Mouse (Mus musculus) lung, adult 2 months (tissue): ENCODE results near the gene Dock1. TPM values are rescaled to one million over a fixed set of nuclear protein-coding genes. Genes with fewer than 3 reads are reported as not detected.

Experiments used
- DNase-seq: peaks from one replicate; pipeline ENCODE4 v3.0.0; 2022
- H3K4me1 ChIP-seq: fragments of 200-500 bp; 2 replicates; pipeline ENCODE4 v1.6.1; 2011; ENCODE audit warnings: low read length; ENCODE audit not compliant: control insufficient read depth, insufficient read depth
- H3K4me3 ChIP-seq: fragments of 200-500 bp; replicated peaks from 2 replicates; pipeline ENCODE3; 2011; ENCODE audit warnings: low read depth, mild to moderate bottlenecking, control low read depth, low read length; ENCODE audit errors: extremely low read depth
- CTCF ChIP-seq: fragments of 200-500 bp; IDR thresholded peaks from 2 replicates; pipeline ENCODE4 v1.5.1; 2011; ENCODE audit warnings: mild to moderate bottlenecking, low read length, control low read depth; ENCODE audit not compliant: insufficient read depth
- POLR2A ChIP-seq: fragments of 200-500 bp; IDR thresholded peaks from 2 replicates; pipeline ENCODE4 v1.6.1; 2011; ENCODE audit warnings: low read depth, mild to moderate bottlenecking, control low read depth, low read length, borderline replicate concordance; ENCODE audit errors: extremely low read depth
- WGBS: fragments of 180-500 bp; shearing (Covaris S2); methylation state at CpG from one replicate; pipeline ENCODE4 v1.1.7; 2018; 5-methylcytosine and 5-hydroxymethylcytosine counted together
- polyA plus RNA-seq: library from polyadenylated mRNA; depleted of rRNA; stranded (reverse); fragments of >200 nt; gene quantifications from 2 replicates; pipeline ENCODE4 v1.2.3, GENCODE M21; 2012

Gene Dock1
- polyA plus RNA-seq, 1 experiment = 18.7 TPM

GRCm38 (mm10) chr7:135017531-135017930 lies 347.1 kb downstream of the Dock1 start:
- no peak overlapping the region for H3K4me3 ChIP-seq
- no peak for TF ChIP-seq POLR2A
- TF ChIP-seq CTCF = no peak
- WGBS = 71% methylated on average over 1 of the region's 1 CpGs
- H3K4me1 ChIP-seq = no peaks in the 10 kb centered on the region; the same call in 1 of the 2 replicates
- DNase-seq = no peak

- DNase-seq = no peak
- no peak for TF ChIP-seq POLR2A
- no peak for TF ChIP-seq CTCF
- WGBS = 79% methylated on average over 7 of the region's 7 CpGs
- Histone ChIP-seq H3K4me1 (no peaks in the 10 kb centered on the region; the same call in 1 of the 2 replicates), H3K4me3 (no peak overlapping the region)
These were observed 350.3 kb downstream of the Dock1 start for GRCm38 (mm10) chr7:135020762-135021161.

GRCm38 (mm10) chr7:135021544-135022100 lies 351.2 kb downstream of the Dock1 start:
- 75% methylated on average over 9 of the region's 9 CpGs for WGBS
- Histone ChIP-seq H3K4me1 (no peaks in the 10 kb centered on the region; the same call in 1 of the 2 replicates), H3K4me3 (no peak overlapping the region)
- no peak for DNase-seq
- TF ChIP-seq CTCF = no peak
- TF ChIP-seq POLR2A = no peak

- WGBS = 63% methylated on average over 5 of the region's 5 CpGs
- no peak for DNase-seq
- no peak for TF ChIP-seq CTCF
- no peak for TF ChIP-seq POLR2A
- Histone ChIP-seq H3K4me3 (no peak overlapping the region), H3K4me1 (peaks cover 3% of the 10 kb centered on the region; the same call in 1 of the 2 replicates)
These were observed 354.1 kb downstream of the Dock1 start for GRCm38 (mm10) chr7:135024531-135024930.

- H3K4me3 ChIP-seq = no peak overlapping the region
- peaks cover 3% of the 10 kb centered on the region; the same call in 1 of the 2 replicates for H3K4me1 ChIP-seq
- DNase-seq = no peak
- WGBS = 95% methylated on average over 2 of the region's 2 CpGs
- TF ChIP-seq POLR2A (no peak), CTCF (no peak)
These were observed 358.3 kb downstream of the Dock1 start for GRCm38 (mm10) chr7:135028716-135029115.

- H3K4me3 ChIP-seq = no peak overlapping the region
- TF ChIP-seq POLR2A = no peak
- no peak for TF ChIP-seq CTCF
- 39% methylated on average over 3 of the region's 3 CpGs for WGBS
- H3K4me1 ChIP-seq = peaks cover 3% of the 10 kb centered on the region; the same call in 1 of the 2 replicates
- no peak for DNase-seq
These were observed 358.7 kb downstream of the Dock1 start for GRCm38 (mm10) chr7:135029136-135029535.

GRCm38 (mm10) chr7:135031466-135031865 lies 361.0 kb downstream of the Dock1 start:
- 66% methylated on average over 3 of the region's 3 CpGs for WGBS
- DNase-seq = no peak
- peaks cover 3% of the 10 kb centered on the region; the same call in 1 of the 2 replicates for H3K4me1 ChIP-seq
- H3K4me3 ChIP-seq = no peak overlapping the region
- TF ChIP-seq CTCF (no peak), POLR2A (no peak)

- TF ChIP-seq CTCF (no peak), POLR2A (no peak)
- WGBS = 83% methylated on average over 5 of the region's 5 CpGs
- no peak for DNase-seq
These were observed 364.4 kb downstream of the Dock1 start for GRCm38 (mm10) chr7:135034811-135035210.

GRCm38 (mm10) chr7:135035651-135036050 lies 365.2 kb downstream of the Dock1 start:
- H3K4me1 ChIP-seq = no peaks in the 10 kb centered on the region
- no peak overlapping the region for H3K4me3 ChIP-seq
- TF ChIP-seq CTCF = no peak
- TF ChIP-seq POLR2A = no peak
- WGBS = 43% methylated on average over 2 of the region's 2 CpGs
- no peak for DNase-seq

More at GRCm38 (mm10) chr7:135034811-135035210, 364.4 kb downstream of the Dock1 start:
- Histone ChIP-seq H3K4me3 (no peak overlapping the region), H3K4me1 (no peaks in the 10 kb centered on the region)

- WGBS = 90% methylated on average over 1 of the region's 1 CpGs
- TF ChIP-seq CTCF (no peak), POLR2A (no peak)
- Histone ChIP-seq H3K4me1 (no peaks in the 10 kb centered on the region), H3K4me3 (no peak overlapping the region)
- DNase-seq = no peak
These were observed 368.5 kb downstream of the Dock1 start for GRCm38 (mm10) chr7:135038930-135039329.
